Mouse (Mus musculus): ENCODE measurements around the gene Myo10. TPM values are rescaled to one million over a fixed set of nuclear protein-coding genes. Genes with fewer than 3 reads are reported as not detected.

Gene Myo10
- total and polyA plus RNA-seq, 2 experiments from 2014 or later = 29.3 to 34.7 TPM

DNA sequence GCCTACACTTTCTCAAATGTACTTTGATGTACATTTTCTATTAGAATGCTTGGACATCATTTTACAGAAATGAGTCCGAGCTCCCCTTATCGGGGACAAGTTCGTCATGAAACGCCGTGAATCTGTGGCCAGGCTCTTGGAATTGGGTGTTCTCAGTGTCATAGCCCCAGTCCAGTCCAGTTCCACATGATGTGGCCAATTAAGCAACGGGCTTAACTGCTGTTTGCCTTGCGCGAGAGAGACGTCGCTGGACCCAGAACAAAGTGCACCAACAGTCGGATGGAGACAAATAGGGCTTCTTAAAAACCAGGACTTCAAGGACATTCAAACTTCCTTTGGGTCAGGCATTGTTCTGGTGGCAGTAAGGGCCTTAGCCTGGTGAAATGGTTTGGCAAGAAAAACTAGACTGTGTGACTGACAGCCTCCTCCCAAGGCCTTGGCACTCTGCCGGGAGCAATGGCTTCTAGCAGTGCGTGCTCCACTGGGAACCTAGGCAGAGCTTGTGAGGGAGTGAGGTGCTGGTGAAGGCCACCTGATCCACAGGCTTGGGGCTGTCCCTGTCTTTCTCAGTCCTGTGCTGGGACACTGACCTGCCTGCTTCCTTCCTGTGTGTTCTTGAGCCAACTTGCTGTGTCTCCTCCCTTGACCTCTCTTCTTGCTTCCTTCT, 11.5 kb downstream of the Myo10 start:
- Histone ChIP-seq H3K36me3 (ENCODE audit: insufficient read depth, low read length) (no peaks in the 10 kb centered on the region), H3K4me3 (ENCODE audit: low read depth, low read length) (no peak overlapping the region), H3K9me3 (ENCODE audit: low read length) (no peaks in the 10 kb centered on the region), H3K27me3 (ENCODE audit: insufficient read depth, low read length) (no peaks in the 10 kb centered on the region), H3K4me1 (ENCODE audit: insufficient read depth, low read length) (no peaks in the 10 kb centered on the region), H3K9ac (replicated peaks; ENCODE audit: low read length, poor library complexity, severe bottlenecking) (no peak overlapping the region), H3K4me2 (ENCODE audit: low read depth, low read length, poor library complexity, severe bottlenecking) (no peak overlapping the region), H3K27ac (ENCODE audit: low read depth, low read length) (no peak overlapping the region)
- 80% methylated on average over 13 of the region's 13 CpGs for WGBS
- DNase-seq (ENCODE audit: low spot score) = peak; percentile 40
- ATAC-seq (ENCODE audit: low FRiP score) = no peak
- no peak for TF ChIP-seq CTCF (IDR thresholded peaks at IDR 0.05)

DNA sequence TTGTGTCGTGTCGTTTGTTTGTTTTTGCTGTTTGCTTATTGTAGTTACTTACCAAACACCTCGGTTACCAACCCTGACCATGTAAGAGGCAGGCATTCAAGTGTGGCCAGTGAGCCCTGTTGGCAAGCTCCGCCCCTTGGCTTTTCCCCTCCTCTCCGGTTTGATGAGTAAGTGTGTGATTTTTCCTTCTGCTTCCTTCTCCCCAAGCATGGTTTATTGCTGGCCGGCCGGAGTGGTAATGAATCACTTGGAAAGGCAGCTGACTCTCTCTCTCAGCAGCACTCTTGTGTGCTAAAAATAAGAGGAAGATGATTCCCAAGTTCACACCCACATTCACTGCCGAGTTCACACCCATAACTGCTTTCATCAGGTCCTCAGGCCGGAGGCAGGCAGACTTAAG, 15.4 kb downstream of the Myo10 start:
- DNase-seq (ENCODE audit: low spot score) (no peak), ATAC-seq (ENCODE audit: low FRiP score) (no peak)
- Histone ChIP-seq H3K27ac (ENCODE audit: low read depth, low read length) (no peak overlapping the region), H3K4me2 (ENCODE audit: low read depth, low read length, poor library complexity, severe bottlenecking) (no peak overlapping the region), H3K27me3 (ENCODE audit: insufficient read depth, low read length) (no peaks in the 10 kb centered on the region), H3K4me3 (ENCODE audit: low read depth, low read length) (no peak overlapping the region), H3K9ac (replicated peaks; ENCODE audit: low read length, poor library complexity, severe bottlenecking) (no peak overlapping the region), H3K9me3 (ENCODE audit: low read length) (no peaks in the 10 kb centered on the region), H3K36me3 (ENCODE audit: insufficient read depth, low read length) (no peaks in the 10 kb centered on the region), H3K4me1 (ENCODE audit: insufficient read depth, low read length) (no peaks in the 10 kb centered on the region)
- TF ChIP-seq CTCF (IDR thresholded peaks at IDR 0.05) = no peak
- 89% methylated on average over 9 of the region's 9 CpGs for WGBS

DNA sequence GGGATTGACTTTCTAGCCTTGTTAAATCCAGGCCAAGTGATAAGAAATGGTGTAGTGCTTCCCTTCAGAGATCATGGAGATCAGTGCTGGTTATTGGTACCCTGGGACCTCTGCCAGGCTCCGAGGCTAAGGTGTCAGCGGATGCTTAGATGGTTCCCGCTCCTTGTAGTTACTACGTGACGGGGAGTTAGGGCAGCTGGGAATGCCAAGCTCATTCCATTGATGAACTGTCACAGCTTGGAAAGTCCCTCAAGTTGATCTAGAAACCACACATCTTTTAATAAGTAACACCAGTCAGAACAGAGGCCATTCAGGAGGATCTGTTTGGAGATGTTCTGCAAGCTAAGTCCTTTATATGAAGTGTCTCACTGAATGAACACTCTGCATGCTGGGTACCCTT, 16.9 kb downstream of the Myo10 start:
- Histone ChIP-seq H3K4me1 (ENCODE audit: insufficient read depth, low read length) (no peaks in the 10 kb centered on the region), H3K9ac (replicated peaks; ENCODE audit: low read length, poor library complexity, severe bottlenecking) (no peak overlapping the region)
- no peak for TF ChIP-seq CTCF (IDR thresholded peaks at IDR 0.05)

DNA sequence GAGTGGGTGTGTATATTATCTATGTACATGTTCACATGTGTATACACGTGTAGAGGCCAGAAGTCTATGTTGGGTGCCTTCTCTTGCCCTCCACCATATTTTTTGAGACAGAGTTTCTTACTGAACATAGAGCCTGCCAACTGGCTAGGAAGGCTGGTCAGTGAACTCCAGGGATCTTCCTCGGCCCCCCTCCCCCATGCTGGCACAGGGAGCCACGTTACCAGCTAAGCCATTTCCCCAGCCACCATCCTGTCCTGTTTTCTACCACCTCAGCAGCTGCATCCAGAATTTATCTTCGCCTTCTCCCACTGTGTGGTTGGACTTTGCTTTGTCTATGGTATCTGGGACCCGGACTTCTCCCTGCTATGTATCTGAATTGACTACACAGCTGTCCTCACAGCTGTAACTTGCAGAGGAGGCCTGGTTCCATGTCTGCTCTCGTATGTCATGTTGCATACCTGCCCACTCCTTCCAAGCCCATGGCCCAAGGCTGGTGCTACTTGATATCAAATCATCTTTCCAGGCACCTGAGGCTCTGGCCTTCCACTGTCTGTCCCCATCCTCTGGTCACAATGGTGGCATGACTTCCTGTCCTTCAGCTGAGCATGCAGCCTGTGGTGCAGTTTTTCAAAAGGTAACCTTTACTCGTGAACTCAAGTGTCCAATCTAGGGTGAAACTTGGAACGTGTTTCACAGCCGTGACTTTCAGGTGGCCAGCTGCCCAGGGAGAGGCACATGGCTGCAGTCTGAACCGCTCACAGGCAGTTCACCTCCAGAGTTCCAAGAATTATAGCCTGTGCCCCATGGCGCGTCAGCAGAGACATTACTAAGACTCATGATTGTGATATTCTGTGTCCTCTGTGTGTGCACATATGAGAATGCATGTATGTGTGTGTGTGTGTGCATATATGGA, 18.8 kb downstream of the Myo10 start:
- Histone ChIP-seq H3K27ac (ENCODE audit: low read depth, low read length) (no peak overlapping the region), H3K27me3 (ENCODE audit: insufficient read depth, low read length) (no peaks in the 10 kb centered on the region), H3K4me1 (ENCODE audit: insufficient read depth, low read length) (no peaks in the 10 kb centered on the region), H3K36me3 (ENCODE audit: insufficient read depth, low read length) (no peaks in the 10 kb centered on the region), H3K4me2 (ENCODE audit: low read depth, low read length, poor library complexity, severe bottlenecking) (no peak overlapping the region), H3K9ac (replicated peaks; ENCODE audit: low read length, poor library complexity, severe bottlenecking) (no peak overlapping the region), H3K9me3 (ENCODE audit: low read length) (no peaks in the 10 kb centered on the region), H3K4me3 (ENCODE audit: low read depth, low read length) (no peak overlapping the region)
- DNase-seq (ENCODE audit: low spot score) (no peak), ATAC-seq (ENCODE audit: low FRiP score) (no peak)
- no peak for TF ChIP-seq CTCF (IDR thresholded peaks at IDR 0.05)
- WGBS = 89% methylated on average over 12 of the region's 12 CpGs

More for the DNA sequence above, 16.9 kb downstream of the Myo10 start:
- H3K27me3 ChIP-seq (ENCODE audit: insufficient read depth, low read length) = no peaks in the 10 kb centered on the region
- H3K27ac ChIP-seq (ENCODE audit: low read depth, low read length) = no peak overlapping the region
- H3K4me3 ChIP-seq (ENCODE audit: low read depth, low read length) = no peak overlapping the region
- H3K9me3 ChIP-seq (ENCODE audit: low read length) = no peaks in the 10 kb centered on the region
- H3K36me3 ChIP-seq (ENCODE audit: insufficient read depth, low read length) = no peaks in the 10 kb centered on the region
- WGBS = 93% methylated on average over 5 of the region's 5 CpGs
- DNase-seq (ENCODE audit: low spot score) (no peak), ATAC-seq (ENCODE audit: low FRiP score) (no peak)
- H3K4me2 ChIP-seq (ENCODE audit: low read depth, low read length, poor library complexity, severe bottlenecking) = no peak overlapping the region

GRCm38 (mm10) chr15:25642214-25643058, 20.1 kb downstream of the Myo10 start:
- whole genome bisulfite sequencing = 40% methylated on average over 9 of the region's 9 CpGs
- no peak for DNase-seq (ENCODE audit: low spot score)
- Histone ChIP-seq H3K27me3 (ENCODE audit: insufficient read depth, low read length) (no peaks in the 10 kb centered on the region), H3K27ac (ENCODE audit: low read depth, low read length) (no peak overlapping the region), H3K4me1 (ENCODE audit: insufficient read depth, low read length) (no peaks in the 10 kb centered on the region), H3K36me3 (ENCODE audit: insufficient read depth, low read length) (no peaks in the 10 kb centered on the region), H3K9ac (replicated peaks; ENCODE audit: low read length, poor library complexity, severe bottlenecking) (no peak overlapping the region), H3K4me2 (ENCODE audit: low read depth, low read length, poor library complexity, severe bottlenecking) (no peak overlapping the region), H3K9me3 (ENCODE audit: low read length) (no peaks in the 10 kb centered on the region), H3K4me3 (ENCODE audit: low read depth, low read length) (no peak overlapping the region)
- no peak for ATAC-seq (ENCODE audit: low FRiP score)
- TF ChIP-seq CTCF (IDR thresholded peaks at IDR 0.05) = no peak

Data from midbrain, postnatal 0 days (tissue).